Mouse (Mus musculus) stomach, embryonic 14.5 days (tissue): Measurements from ENCODE around the gene Rack1. TPM values are rescaled to one million over a fixed set of nuclear protein-coding genes. Genes with fewer than 3 reads are reported as not detected.

ENCODE experiments used
- ATAC-seq: fragments of 200-750 bp; cut with Nextera tagmentation; 2 replicates; pipeline ENCODE4 v1.8.0; 2017; ENCODE audit warnings: low read depth, moderate TSS enrichment; ENCODE audit not compliant: insufficient number of reproducible peaks, insufficient read depth, low FRiP score
- H3K27ac ChIP-seq: fragments of 300-500 bp; sonication (generic); 2 replicates; pipeline ENCODE4 v1.5.1; 2014; ENCODE audit warnings: mild to moderate bottlenecking, low read length, moderate library complexity, mixed read lengths
- H3K27me3 ChIP-seq: fragments of 300-500 bp; sonication (generic); 2 replicates; pipeline ENCODE4 v1.6.1; 2014; ENCODE audit warnings: low read length, control low read depth, mixed read lengths; ENCODE audit not compliant: control insufficient read depth, insufficient read depth
- H3K36me3 ChIP-seq: fragments of 300-500 bp; sonication (generic); 2 replicates; pipeline ENCODE4 v1.6.1; 2014; ENCODE audit warnings: mild to moderate bottlenecking, control low read depth, low read length, moderate library complexity, mixed read lengths; ENCODE audit not compliant: control insufficient read depth, insufficient read depth
- H3K4me1 ChIP-seq: fragments of 300-500 bp; sonication (generic); 2 replicates; pipeline ENCODE4 v1.6.1; 2014; ENCODE audit warnings: low read length, control low read depth, mixed read lengths; ENCODE audit not compliant: control insufficient read depth, insufficient read depth
- H3K4me2 ChIP-seq: fragments of 300-500 bp; sonication (generic); replicated peaks from 2 replicates; pipeline ENCODE4 v1.6.1; 2014; ENCODE audit warnings: low read depth, low read length, control low read depth
- H3K4me3 ChIP-seq: fragments of 300-500 bp; sonication (generic); 2 replicates; pipeline ENCODE4 v1.5.1; 2014; ENCODE audit warnings: low read depth, low read length, control low read depth
- H3K9ac ChIP-seq: fragments of 300-500 bp; sonication (generic); replicated peaks from 2 replicates; pipeline ENCODE4 v1.6.1; 2014; ENCODE audit warnings: low read depth, mild to moderate bottlenecking, control low read depth, low read length, moderate library complexity, mixed read lengths
- H3K9me3 ChIP-seq: fragments of 300-500 bp; sonication (generic); 2 replicates; pipeline ENCODE4 v1.6.1; 2016; ENCODE audit warnings: low read depth, low read length, control low read depth; ENCODE audit not compliant: control insufficient read depth
- WGBS: fragments of 180-500 bp; shearing (Covaris S2); extraction: QIAGEN DNeasy Blood & Tissue Kit; methylation state at CpG from one replicate; pipeline ENCODE4 v1.1.7; 2014; 5-methylcytosine and 5-hydroxymethylcytosine counted together
- polyA plus RNA-seq: library from polyadenylated mRNA; unstranded; fragments of >200 nt; fragmentation: Nextera tagmentation; extraction: Ambion mirVana; gene quantifications from 2 replicates; pipeline ENCODE4 v1.2.1, GENCODE M21; 2014

Gene Rack1
- polyA plus RNA-seq, 1 experiment from 2014 or later, result 984 TPM

- WGBS, result 2% methylated on average over 7 of the region's 7 CpGs
- H3K27ac ChIP-seq, result no peak overlapping the region
- H3K27me3 ChIP-seq, result no peaks in the 10 kb centered on the region
- H3K4me1 ChIP-seq, result 0 out of 2 replicates have a peak, but pooled peaks cover 3% of the 10 kb centered on the region
- H3K4me2 ChIP-seq, result 0 out of 2 replicates have a peak overlapping the region, but pooled peaks have one; percentile 12
- H3K4me3 ChIP-seq, result no peak overlapping the region
- H3K36me3 ChIP-seq, result no peaks in the 10 kb centered on the region
- no peak for ATAC-seq
- no peaks in the 10 kb centered on the region for H3K9me3 ChIP-seq
- no peak overlapping the region for H3K9ac ChIP-seq
Measured at GRCm38 (mm10) chr11:48775483-48775882, 24.6 kb upstream of the Rack1 start.

- no peak for ATAC-seq
- 42% methylated on average over 9 of the region's 9 CpGs for WGBS
- H3K4me1 ChIP-seq, result 0 out of 2 replicates have a peak, but pooled peaks cover 3% of the 10 kb centered on the region
- H3K4me2 ChIP-seq, result no peak overlapping the region
- H3K4me3 ChIP-seq, result no peak overlapping the region
- H3K27me3 ChIP-seq, result no peaks in the 10 kb centered on the region
- no peaks in the 10 kb centered on the region for H3K9me3 ChIP-seq
- H3K27ac ChIP-seq, result no peak overlapping the region
- H3K9ac ChIP-seq, result no peak overlapping the region
- H3K36me3 ChIP-seq, result no peaks in the 10 kb centered on the region
Measured at GRCm38 (mm10) chr11:48776664-48777063, 23.5 kb upstream of the Rack1 start.

GRCm38 (mm10) chr11:48777303-48777702 lies 22.8 kb upstream of the Rack1 start:
- Histone ChIP-seq H3K4me3 (no peak overlapping the region), H3K4me1 (0 out of 2 replicates have a peak, but pooled peaks cover 3% of the 10 kb centered on the region), H3K9ac (no peak overlapping the region), H3K27ac (no peak overlapping the region), H3K36me3 (no peaks in the 10 kb centered on the region), H3K27me3 (no peaks in the 10 kb centered on the region), H3K4me2 (no peak overlapping the region), H3K9me3 (no peaks in the 10 kb centered on the region)
- ATAC-seq, result no peak
- WGBS, result 78% methylated on average over 9 of the region's 9 CpGs

- WGBS, result 38% methylated on average over 7 of the region's 7 CpGs
- Histone ChIP-seq H3K4me2 (no peak overlapping the region), H3K27ac (no peak overlapping the region), H3K4me3 (no peak overlapping the region), H3K27me3 (no peaks in the 10 kb centered on the region), H3K9me3 (no peaks in the 10 kb centered on the region), H3K9ac (no peak overlapping the region), H3K36me3 (no peaks in the 10 kb centered on the region), H3K4me1 (0 out of 2 replicates have a peak, but pooled peaks cover 2% of the 10 kb centered on the region)
- ATAC-seq, result no peak
Measured at GRCm38 (mm10) chr11:48779450-48779849, 20.7 kb upstream of the Rack1 start.

- Histone ChIP-seq H3K9ac (no peak overlapping the region), H3K27ac (no peak overlapping the region), H3K4me3 (no peak overlapping the region), H3K4me2 (no peak overlapping the region), H3K27me3 (no peaks in the 10 kb centered on the region), H3K4me1 (no peaks in the 10 kb centered on the region), H3K9me3 (no peaks in the 10 kb centered on the region), H3K36me3 (no peaks in the 10 kb centered on the region)
- 86% methylated on average over 4 of the region's 4 CpGs for WGBS
- ATAC-seq, result no peak
Measured at GRCm38 (mm10) chr11:48782243-48782642, 17.9 kb upstream of the Rack1 start.

GRCm38 (mm10) chr11:48787455-48788211 lies 12.5 kb upstream of the Rack1 start:
- H3K27me3 ChIP-seq, result no peaks in the 10 kb centered on the region
- 51% methylated on average over 10 of the region's 10 CpGs for WGBS
- no peaks in the 10 kb centered on the region for H3K36me3 ChIP-seq
- no peak overlapping the region for H3K27ac ChIP-seq
- no peaks in the 10 kb centered on the region for H3K9me3 ChIP-seq
- no peaks in the 10 kb centered on the region for H3K4me1 ChIP-seq
- H3K9ac ChIP-seq, result 0 out of 2 replicates have a peak overlapping the region, but pooled peaks have one; percentile 21
- ATAC-seq, result peak; percentile 70; the same call in 1 of the 2 replicates
- H3K4me3 ChIP-seq, result peak overlapping the region; percentile 33; the same call in 1 of the 2 replicates
- H3K4me2 ChIP-seq, result peak overlapping the region; percentile 47

- WGBS, result 13% methylated on average over 16 of the region's 16 CpGs
- peak overlapping the region; percentile 33 for H3K4me3 ChIP-seq
- no peaks in the 10 kb centered on the region for H3K36me3 ChIP-seq
- peak overlapping the region; percentile 47 for H3K4me2 ChIP-seq
- no peaks in the 10 kb centered on the region for H3K9me3 ChIP-seq
- H3K27ac ChIP-seq, result no peak overlapping the region
- H3K27me3 ChIP-seq, result no peaks in the 10 kb centered on the region
- H3K4me1 ChIP-seq, result no peaks in the 10 kb centered on the region
- peak overlapping the region; percentile 21; the same call in 1 of the 2 replicates for H3K9ac ChIP-seq
- ATAC-seq, result 0 out of 2 replicates have a peak, but pooled peaks have one; percentile 43
Measured at GRCm38 (mm10) chr11:48788311-48789089, 11.6 kb upstream of the Rack1 start.

- Histone ChIP-seq H3K4me3 (no peak overlapping the region), H3K36me3 (no peaks in the 10 kb centered on the region), H3K4me2 (no peak overlapping the region), H3K4me1 (no peaks in the 10 kb centered on the region), H3K27ac (no peak overlapping the region), H3K9ac (no peak overlapping the region), H3K9me3 (no peaks in the 10 kb centered on the region), H3K27me3 (no peaks in the 10 kb centered on the region)
- WGBS, result 85% methylated on average over 5 of the region's 5 CpGs
- no peak for ATAC-seq
Measured at GRCm38 (mm10) chr11:48789215-48789614, 10.9 kb upstream of the Rack1 start.
